Mouse (Mus musculus): ENCODE measurements around the gene Drd2.

Gene Drd2

GRCm38 (mm10) chr9:49452396-49452795 is 112.0 kb downstream of the Drd2 start:
- no peak for DNase-seq (ENCODE audit: inconsistent ontology term)

- no peak for DNase-seq (ENCODE audit: inconsistent ontology term)
Observed at GRCm38 (mm10) chr9:49456136-49456535, 115.7 kb downstream of the Drd2 start.

Data from Muller cell, postnatal 12 days (primary cell).